Mouse (Mus musculus): Measurements from ENCODE around the gene Mustn1.

- TF ChIP-seq CTCF (IDR thresholded peaks at IDR 0.05; ENCODE audit: low read depth, low read length) (no peak), TAL1 (conservative IDR thresholded peaks at IDR 0.05; ENCODE audit: low read depth, low read length) (no peak), GATA2 (IDR thresholded peaks at IDR 0.05; ENCODE audit: borderline replicate concordance, low read depth, low read length) (no peak), GATA1 (IDR thresholded peaks at IDR 0.05; ENCODE audit: borderline replicate concordance, low read length) (no peak), POLR2AphosphoS5 (IDR thresholded peaks at IDR 0.05; ENCODE audit: insufficient replicate concordance, low read depth, low read length) (no peak)
Observed at GRCm38 (mm10) chr14:30875955-30876354, 3.0 kb upstream of the Mustn1 start.
